Comparison of ENCODE assay signal across 10 mouse cellular contexts in genomic region chr9:108105549-108105863, GRCm38 (mm10). TPM values are rescaled to one million over a fixed set of nuclear protein-coding genes. Genes with fewer than 3 reads are reported as not detected.
DNase-seq lines count a peak whose midpoint lies in the region; ATAC-seq and TF ChIP-seq lines count a peak whose summit lies in the region.
"Had no signal": no experiment of that assay in that cellular context is flagged by ENCODE, and none has a peak within 500 bp of the region (broad histone marks: within the 10 kb centered on the region; RNA-seq: fewer than 3 reads in every experiment).

No protein-coding gene starts in this region.

- no peak for DNase-seq in kidney, adult 8-10 months
- no peak for DNase-seq in left cerebral cortex, postnatal 36 days (ENCODE audit: low spot score in 2 of 2)
- DNase-seq in left cerebral cortex, adult 11 months (ENCODE audit: low spot score) = no peak
- DNase-seq: gastrocnemius, postnatal 14 days; right cerebral cortex, postnatal 14 days had no signal

- no peaks in the 10 kb centered on the region for H3K36me3 ChIP-seq in kidney, embryonic 15.5 days
- peaks cover 6% of the 10 kb centered on the region; the same call in 1 of the 2 replicates for H3K36me3 ChIP-seq in intestine, postnatal 0 days (ENCODE audit: control insufficient read depth, insufficient read depth)
- H3K36me3 ChIP-seq in midbrain, embryonic 16.5 days (ENCODE audit: control insufficient read depth, insufficient read depth, low read length) = peaks cover 29% of the 10 kb centered on the region

- no peak for TF ChIP-seq CTCF in bone marrow macrophage, adult 2 months (IDR thresholded peaks at IDR 0.05; ENCODE audit: low read depth, low read length)
- no peak for TF ChIP-seq CTCF in intestine, postnatal 0 days (IDR thresholded peaks at IDR 0.05; ENCODE audit: low read depth)

- intact Hi-C loops in left cerebral cortex, postnatal 36 days (cut with DNase I) = no loop called here

- 80% methylated on average over 12 of the region's 12 CpGs for WGBS in kidney, embryonic 15.5 days
- WGBS in intestine, postnatal 0 days = 75% methylated on average over 12 of the region's 12 CpGs
- WGBS in midbrain, embryonic 16.5 days = 68% methylated on average over 12 of the region's 12 CpGs

- 0 out of 2 replicates have a peak overlapping the region, but pooled peaks have one; percentile 42 for H3K4me2 ChIP-seq in kidney, embryonic 15.5 days
- H3K4me2 ChIP-seq in intestine, postnatal 0 days (replicated peaks; ENCODE audit: low read depth) = peak overlapping the region; percentile 58
- no peak overlapping the region for H3K4me2 ChIP-seq in midbrain, embryonic 16.5 days (ENCODE audit: low read length)

- ATAC-seq in kidney, embryonic 15.5 days (replicated peaks; ENCODE audit: low FRiP score) = 0 out of 2 replicates have a peak, but pooled peaks have one; percentile 5
- ATAC-seq in intestine, postnatal 0 days = no peak
- ATAC-seq in midbrain, embryonic 16.5 days = no peak
- no peak for ATAC-seq in inflammation-experienced regulatory T-cells, adult 6 months

- no peak for TF ChIP-seq POLR2A in bone marrow macrophage, adult 2 months (IDR thresholded peaks at IDR 0.05; ENCODE audit: borderline replicate concordance, low read depth, low read length)

- peak overlapping the region; percentile 72 for H3K27ac ChIP-seq in kidney, embryonic 15.5 days
- H3K27ac ChIP-seq in bone marrow macrophage, adult 2 months (ENCODE audit: insufficient read depth, low read depth, low read length) = no peak overlapping the region
- peak overlapping the region; percentile 46 for H3K27ac ChIP-seq in intestine, postnatal 0 days (ENCODE audit: low read depth, low read length)
- no peak overlapping the region for H3K27ac ChIP-seq in midbrain, embryonic 16.5 days (ENCODE audit: low read length)

- H3K9me3 ChIP-seq in kidney, embryonic 15.5 days (replicated peaks) = no peaks in the 10 kb centered on the region
- no peaks in the 10 kb centered on the region for H3K9me3 ChIP-seq in intestine, postnatal 0 days (ENCODE audit: control insufficient read depth)
- no peaks in the 10 kb centered on the region for H3K9me3 ChIP-seq in midbrain, embryonic 16.5 days (replicated peaks; ENCODE audit: control insufficient read depth, low read length, poor library complexity, severe bottlenecking)

- no peak overlapping the region for H3K4me3 ChIP-seq in kidney, embryonic 15.5 days (replicated peaks)
- H3K4me3 ChIP-seq in bone marrow macrophage, adult 2 months (ENCODE audit: insufficient read depth, low read length) = peak overlapping the region; percentile 53
- no peak overlapping the region for H3K4me3 ChIP-seq in intestine, postnatal 0 days (ENCODE audit: low read depth, low read length)
- no peak overlapping the region for H3K4me3 ChIP-seq in midbrain, embryonic 16.5 days (ENCODE audit: low read depth, low read length)

- peaks cover 8% of the 10 kb centered on the region; the same call in 1 of the 2 replicates for H3K27me3 ChIP-seq in kidney, embryonic 15.5 days
- no peaks in the 10 kb centered on the region for H3K27me3 ChIP-seq in intestine, postnatal 0 days (replicated peaks; ENCODE audit: control insufficient read depth, insufficient read depth, low read length)
- no peaks in the 10 kb centered on the region for H3K27me3 ChIP-seq in midbrain, embryonic 16.5 days (ENCODE audit: control insufficient read depth, insufficient read depth, low read depth, low read length)

- H3K9ac ChIP-seq in kidney, embryonic 15.5 days = no peak overlapping the region
- H3K9ac ChIP-seq in intestine, postnatal 0 days (ENCODE audit: low read depth, low read length) = peak overlapping the region; percentile 1; the same call in 1 of the 2 replicates
- peak overlapping the region; percentile 18; the same call in 1 of the 2 replicates for H3K9ac ChIP-seq in midbrain, embryonic 16.5 days (ENCODE audit: low read depth, low read length)

- peaks cover 33% of the 10 kb centered on the region for H3K4me1 ChIP-seq in kidney, embryonic 15.5 days
- peaks cover 39% of the 10 kb centered on the region for H3K4me1 ChIP-seq in bone marrow macrophage, adult 2 months (ENCODE audit: control insufficient read depth, insufficient read depth, low read length)
- H3K4me1 ChIP-seq in intestine, postnatal 0 days (replicated peaks; ENCODE audit: control insufficient read depth, insufficient read depth, low read length) = no peaks in the 10 kb centered on the region; the same call in 1 of the 2 replicates
- no peaks in the 10 kb centered on the region for H3K4me1 ChIP-seq in midbrain, embryonic 16.5 days (ENCODE audit: control insufficient read depth, insufficient read depth, low read length)

RNA-seq across cellular contexts. Expression of gene Apeh, which starts 11.1 kb away (rescaled TPM):
- polyA plus RNA-seq in kidney, embryonic 15.5 days (2015; fragmentation: Nextera tagmentation; extraction: Ambion mirVana) = 67.7 and 76.6 TPM in 2 replicates
- 52.2 and 52.7 TPM in 2 replicates for polyA plus RNA-seq in bone marrow macrophage, adult 2 months (2012; ENCODE audit: insufficient read depth, insufficient read length, missing spikeins)
- polyA plus RNA-seq in intestine, postnatal 0 days (2015; fragmentation: Nextera tagmentation; extraction: Ambion mirVana) = 82.6 and 98.4 TPM in 2 replicates
- 46.0 and 50.8 TPM in 2 replicates for polyA plus RNA-seq in midbrain, embryonic 16.5 days (2015; fragmentation: Nextera tagmentation; extraction: Ambion mirVana)
- total RNA-seq in left cerebral cortex, postnatal 36 days (2021) = 10 to 100 TPM; 23.9 to 39.4 TPM
- polyA plus RNA-seq in inflammation-experienced regulatory T-cells, adult 6 months (2017; shearing (Covaris generic)) = 10 to 100 TPM; 35.3 to 52.6 (median 45.0) TPM

RNA-seq across cellular contexts. Expression of gene Rnf123, which starts 22.4 kb away (rescaled TPM):
- polyA plus RNA-seq in kidney, embryonic 15.5 days (2015; fragmentation: Nextera tagmentation; extraction: Ambion mirVana) = 25.2 and 33.4 TPM in 2 replicates
- polyA plus RNA-seq in bone marrow macrophage, adult 2 months (2012; ENCODE audit: insufficient read depth, insufficient read length, missing spikeins) = 23.5 and 24.9 TPM in 2 replicates
- 17.2 and 18.2 TPM in 2 replicates for polyA plus RNA-seq in intestine, postnatal 0 days (2015; fragmentation: Nextera tagmentation; extraction: Ambion mirVana)
- polyA plus RNA-seq in midbrain, embryonic 16.5 days (2015; fragmentation: Nextera tagmentation; extraction: Ambion mirVana) = 53.4 and 53.9 TPM in 2 replicates
- 100 to 1,000 TPM in 1 of 2 experiments, 10 to 100 TPM in 1; 77.6 to 107 TPM for total RNA-seq in left cerebral cortex, postnatal 36 days (2021)
- 10 to 100 TPM; 36.0 to 83.5 (median 66.3) TPM for polyA plus RNA-seq in inflammation-experienced regulatory T-cells, adult 6 months (2017; shearing (Covaris generic))

RNA-seq across cellular contexts. Expression of gene Mst1, which starts 25.3 kb away (rescaled TPM):
- polyA plus RNA-seq in kidney, embryonic 15.5 days (2015; fragmentation: Nextera tagmentation; extraction: Ambion mirVana) = 0.45 and 0.55 TPM in 2 replicates
- polyA plus RNA-seq in bone marrow macrophage, adult 2 months (2012; ENCODE audit: insufficient read depth, insufficient read length, missing spikeins) = not detected in 2 replicates
- polyA plus RNA-seq in intestine, postnatal 0 days (2015; fragmentation: Nextera tagmentation; extraction: Ambion mirVana) = 0.78 and 0.84 TPM in 2 replicates
- 0.09 TPM in 1 of 2 replicates, not detected in the other for polyA plus RNA-seq in midbrain, embryonic 16.5 days (2015; fragmentation: Nextera tagmentation; extraction: Ambion mirVana)
- total RNA-seq in left cerebral cortex, postnatal 36 days (2021) = not detected
- under 1 TPM in 2 of 3 experiments, not detected in 1; 0.67 to 0.87 TPM for polyA plus RNA-seq in inflammation-experienced regulatory T-cells, adult 6 months (2017; shearing (Covaris generic))
- total RNA-seq: gastrocnemius, postnatal 14 days had no signal

RNA-seq across cellular contexts. Expression of gene Amigo3, which starts 52.5 kb away (rescaled TPM):
- polyA plus RNA-seq in kidney, embryonic 15.5 days (2015; fragmentation: Nextera tagmentation; extraction: Ambion mirVana) = 2.2 and 2.7 TPM in 2 replicates
- polyA plus RNA-seq in bone marrow macrophage, adult 2 months (2012; ENCODE audit: insufficient read depth, insufficient read length, missing spikeins) = 0.79 and 1.0 TPM in 2 replicates
- polyA plus RNA-seq in intestine, postnatal 0 days (2015; fragmentation: Nextera tagmentation; extraction: Ambion mirVana) = 4.4 and 4.8 TPM in 2 replicates
- polyA plus RNA-seq in midbrain, embryonic 16.5 days (2015; fragmentation: Nextera tagmentation; extraction: Ambion mirVana) = 2.6 and 2.8 TPM in 2 replicates
- total RNA-seq in left cerebral cortex, postnatal 36 days (2021) = 1 to 10 TPM; 1.7 to 1.8 TPM
- polyA plus RNA-seq in inflammation-experienced regulatory T-cells, adult 6 months (2017; shearing (Covaris generic)) = 1 to 10 TPM in 2 of 3 experiments, under 1 TPM in 1; 0.69 to 3.9 (median 1.9) TPM

RNA-seq across cellular contexts. Expression of gene Gmppb, which starts 56.5 kb away (rescaled TPM):
- polyA plus RNA-seq in kidney, embryonic 15.5 days (2015; fragmentation: Nextera tagmentation; extraction: Ambion mirVana) = 25.9 and 30.3 TPM in 2 replicates
- 6.7 and 7.1 TPM in 2 replicates for polyA plus RNA-seq in bone marrow macrophage, adult 2 months (2012; ENCODE audit: insufficient read depth, insufficient read length, missing spikeins)
- polyA plus RNA-seq in intestine, postnatal 0 days (2015; fragmentation: Nextera tagmentation; extraction: Ambion mirVana) = 146 and 154 TPM in 2 replicates
- 19.8 and 22.8 TPM in 2 replicates for polyA plus RNA-seq in midbrain, embryonic 16.5 days (2015; fragmentation: Nextera tagmentation; extraction: Ambion mirVana)
- 10 to 100 TPM; 14.4 to 17.0 TPM for total RNA-seq in left cerebral cortex, postnatal 36 days (2021)
- 10 to 100 TPM; 15.2 to 19.6 (median 18.4) TPM for polyA plus RNA-seq in inflammation-experienced regulatory T-cells, adult 6 months (2017; shearing (Covaris generic))

Comparison
In these comparisons a context has a peak if more than half of its experiments do, and no peak if none do; other contexts are left out.
1. H3K27ac ChIP-seq: peak in kidney, embryonic 15.5 days (single experiment) and intestine, postnatal 0 days (single experiment); none in bone marrow macrophage, adult 2 months (single experiment) and midbrain, embryonic 16.5 days (single experiment).